In the genomic region with DNA sequence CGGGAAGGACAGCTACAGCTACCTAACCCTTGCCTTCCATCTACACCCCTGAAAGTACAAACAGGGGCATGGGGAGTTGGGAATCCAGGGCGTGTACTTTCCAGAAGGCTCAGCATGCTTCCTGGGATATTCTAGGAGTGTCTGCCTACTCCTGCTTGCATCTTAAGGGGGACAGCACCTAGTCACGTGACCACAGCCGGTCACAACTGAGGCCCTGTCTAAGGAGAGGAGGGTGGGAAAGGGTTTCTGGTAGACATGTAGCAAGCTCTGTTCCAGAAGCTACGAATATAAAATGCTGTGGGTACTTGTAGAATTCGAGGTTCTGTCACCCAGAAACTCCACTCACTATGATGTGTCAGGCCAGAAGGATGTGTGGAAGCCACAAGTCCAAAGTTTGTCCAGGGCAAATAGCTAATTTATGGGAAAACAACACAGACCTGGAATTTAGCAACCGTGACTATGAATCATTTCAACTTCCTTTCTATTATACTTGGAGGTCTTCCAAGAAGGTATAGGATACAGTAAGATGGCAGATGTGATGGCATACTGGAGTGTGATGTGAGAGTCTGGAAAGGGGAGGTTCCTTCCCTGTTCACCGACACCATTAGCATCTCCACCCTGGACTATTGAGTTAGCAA, we compare ENCODE assay signal across 15 mouse cellular contexts.
"Had no signal": no experiment of that assay in that cellular context is flagged by ENCODE, and none has a peak within 500 bp of the region (broad histone marks: within the 10 kb centered on the region; RNA-seq: fewer than 3 reads in every experiment).

No protein-coding gene starts in this region.

- H3K4me3 ChIP-seq: megakaryocyte, embryonic 14.5 days; midbrain, embryonic 13.5 days; midbrain, embryonic 15.5 days; neural tube, embryonic 13.5 days; neural tube, embryonic 15.5 days; stomach, embryonic 15.5 days had no signal

- H3K36me3 ChIP-seq: midbrain, embryonic 13.5 days; midbrain, embryonic 15.5 days; neural tube, embryonic 13.5 days; neural tube, embryonic 15.5 days; stomach, embryonic 15.5 days had no signal

- DNase-seq: lung, adult 18-20 months; lung, embryonic 14.5 days; lung, postnatal 14 days; lung, postnatal 36 days; right cerebral cortex, postnatal 14 days; thymus, adult 18-20 months; thymus, postnatal 14 days; thymus, postnatal 36 days had no signal

- H3K4me2 ChIP-seq: lung, embryonic 14.5 days; midbrain, embryonic 11.5 days; midbrain, embryonic 13.5 days; midbrain, embryonic 15.5 days; neural tube, embryonic 13.5 days; neural tube, embryonic 15.5 days; stomach, embryonic 15.5 days had no signal

- H3K27me3 ChIP-seq: midbrain, embryonic 13.5 days; midbrain, embryonic 15.5 days; neural tube, embryonic 13.5 days; neural tube, embryonic 15.5 days; stomach, embryonic 15.5 days had no signal
